Mouse (Mus musculus) MEL (cell line): Measurements from ENCODE around the gene Glce.

ENCODE experiments used
- BHLHE40 ChIP-seq: IDR thresholded peaks from 2 replicates; pipeline ENCODE4 v1.6.1; 2012; ENCODE audit warnings: low read depth, mild to moderate bottlenecking, inconsistent platforms, low read length, improper control_type of control experiment, borderline replicate concordance
- CTCF ChIP-seq, 3 experiments: IDR thresholded peaks in 2 of 3; conservative IDR thresholded peaks in 1 of 3; 2 replicates each; pipeline ENCODE4 v1.5.1; 2011 to 2012; ENCODE audit warnings: low read length in 3 of 3, low read depth in 2 of 3, mild to moderate bottlenecking in 2 of 3, improper control_type of control experiment in 1 of 3, inconsistent platforms in 1 of 3, mixed read lengths in 1 of 3, moderate library complexity in 1 of 3; ENCODE audit not compliant: control insufficient read depth in 1 of 3, insufficient read depth in 1 of 3, poor library complexity in 1 of 3, severe bottlenecking in 1 of 3
- E2F4 ChIP-seq: IDR thresholded peaks from 2 replicates; pipeline ENCODE4 v1.6.1; 2011; ENCODE audit warnings: low read depth, low read length, improper control_type of control experiment, borderline replicate concordance
- ETS1 ChIP-seq: IDR thresholded peaks from 2 replicates; pipeline ENCODE4 v1.6.1; 2012; ENCODE audit warnings: low read depth, mild to moderate bottlenecking, inconsistent platforms, low read length, improper control_type of control experiment, moderate library complexity
- GATA1 ChIP-seq: IDR thresholded peaks from 2 replicates; pipeline ENCODE4 v1.6.1; 2011; ENCODE audit warnings: low read depth, low read length, improper control_type of control experiment
- KAT2A ChIP-seq: conservative IDR thresholded peaks from 2 replicates; pipeline ENCODE4 v1.6.1; 2012; ENCODE audit warnings: low read depth, low read length, improper control_type of control experiment, inconsistent platforms
- MAFK ChIP-seq: IDR thresholded peaks from 2 replicates; pipeline ENCODE4 v1.6.1; 2011; ENCODE audit warnings: low read depth, mild to moderate bottlenecking, low read length, improper control_type of control experiment, borderline replicate concordance
- MAX ChIP-seq: IDR thresholded peaks from 2 replicates; pipeline ENCODE4 v1.6.1; 2011; ENCODE audit warnings: low read length, improper control_type of control experiment
- MEF2A ChIP-seq: IDR thresholded peaks from 2 replicates; pipeline ENCODE4 v1.6.1; 2014; ENCODE audit warnings: low read depth, mild to moderate bottlenecking, inconsistent platforms, low read length, improper control_type of control experiment; ENCODE audit not compliant: poor library complexity, insufficient replicate concordance, severe bottlenecking; ENCODE audit errors: extremely low read depth
- POLR2A ChIP-seq, 2 experiments: IDR thresholded peaks; 2 replicates each; pipeline ENCODE4 v1.6.1; 2011 to 2012; ENCODE audit warnings: low read length in 2 of 2, mild to moderate bottlenecking in 2 of 2, control low read depth in 1 of 2, improper control_type of control experiment in 1 of 2, low read depth in 1 of 2, moderate library complexity in 1 of 2; ENCODE audit not compliant: control insufficient read depth in 1 of 2, insufficient read depth in 1 of 2, poor library complexity in 1 of 2
- POLR2AphosphoS5 ChIP-seq: IDR thresholded peaks from 2 replicates; pipeline ENCODE4 v1.6.1; 2012; ENCODE audit warnings: low read depth, borderline replicate concordance, mild to moderate bottlenecking, inconsistent platforms, low read length, moderate library complexity, mixed read lengths
- RCOR1 ChIP-seq: IDR thresholded peaks from 2 replicates; pipeline ENCODE4 v1.6.1; 2012; ENCODE audit warnings: low read depth, mild to moderate bottlenecking, inconsistent platforms, low read length, improper control_type of control experiment
- USF1 ChIP-seq: IDR thresholded peaks from 2 replicates; pipeline ENCODE4 v1.6.1; 2014; ENCODE audit warnings: low read depth, mild to moderate bottlenecking, inconsistent platforms, low read length, improper control_type of control experiment, moderate library complexity
- ZC3H11A ChIP-seq: IDR thresholded peaks from 2 replicates; pipeline ENCODE4 v1.6.1; 2012; ENCODE audit warnings: low read depth, mild to moderate bottlenecking, inconsistent platforms, low read length, improper control_type of control experiment

DNA sequence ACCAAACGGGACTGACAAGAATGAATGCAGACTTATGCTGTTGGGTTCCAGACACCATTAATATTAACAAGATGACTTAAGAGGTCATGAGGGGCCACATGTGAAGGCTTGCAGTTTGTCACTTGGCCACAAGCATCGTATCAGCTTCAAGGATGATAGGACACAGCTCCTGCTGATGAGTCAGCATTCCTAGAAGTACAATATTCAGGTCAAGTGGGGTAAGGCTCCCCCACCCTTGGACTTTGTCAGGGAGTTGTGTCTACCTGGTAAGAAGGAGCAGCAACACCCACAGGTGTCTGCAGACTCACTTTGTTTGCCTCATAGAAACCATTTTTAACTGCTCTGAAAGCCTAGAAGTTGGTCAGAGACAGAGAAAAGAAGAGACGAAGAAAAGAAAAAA, 49.8 kb upstream of the Glce start:
- TF ChIP-seq POLR2A (IDR thresholded peaks at IDR 0.05; ENCODE audit: control insufficient read depth in 1 of 2, insufficient read depth in 1 of 2, low read depth in 1 of 2, low read length in 2 of 2, poor library complexity in 1 of 2), result no peak
- no peak for TF ChIP-seq CTCF (IDR thresholded peaks at IDR 0.05 in 2 of 3, conservative IDR thresholded peaks at IDR 0.05 in 1 of 3; ENCODE audit: control insufficient read depth in 1 of 3, insufficient read depth in 1 of 3, low read depth in 2 of 3, low read length in 3 of 3, poor library complexity in 1 of 3, severe bottlenecking in 1 of 3)
- TF ChIP-seq MEF2A, result no peak
- no peak for TF ChIP-seq MAX
- no peak for TF ChIP-seq USF1
- no peak for TF ChIP-seq ETS1
- TF ChIP-seq ZC3H11A, result no peak
- no peak for TF ChIP-seq MAFK
- no peak for TF ChIP-seq BHLHE40
- TF ChIP-seq E2F4, result no peak
- TF ChIP-seq RCOR1, result no peak
- no peak for TF ChIP-seq KAT2A
- no peak for TF ChIP-seq POLR2AphosphoS5
- TF ChIP-seq GATA1, result no peak
